ENCODE assay signal across 9 mouse cellular contexts in the genomic region with DNA sequence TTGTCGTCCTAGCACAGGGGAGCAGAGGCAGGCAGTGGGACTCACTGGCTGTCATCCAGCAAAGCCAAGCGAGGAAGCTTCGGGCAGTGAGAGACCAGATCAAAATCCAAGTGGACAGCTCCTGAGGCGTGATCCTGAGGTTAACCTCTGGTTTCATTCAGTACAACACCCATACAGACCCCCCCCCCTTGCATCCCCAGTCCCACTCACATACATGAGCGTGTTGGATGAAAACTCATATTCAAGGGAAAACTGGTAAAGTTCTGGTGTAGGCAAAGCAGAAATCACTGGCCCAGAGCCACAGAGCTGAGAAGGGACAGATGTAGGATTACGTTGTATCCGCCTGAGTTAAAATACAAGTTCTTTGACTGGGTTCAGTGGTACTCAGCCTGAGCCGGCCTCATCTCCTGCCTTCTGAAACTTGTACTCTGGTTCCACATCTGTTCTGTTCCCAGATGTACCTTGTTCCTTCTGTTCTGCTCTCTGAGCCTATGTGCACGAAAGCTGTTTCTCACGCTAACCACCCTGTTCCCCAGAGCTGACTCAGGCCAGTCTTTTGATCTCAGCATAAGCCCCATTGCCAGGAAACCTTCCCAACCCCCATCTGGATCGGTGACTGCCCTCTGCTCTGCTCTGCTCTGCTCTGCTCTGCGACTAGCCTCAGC.
DNase-seq lines count a peak whose midpoint lies in the region; ATAC-seq and TF ChIP-seq lines count a peak whose summit lies in the region.
"Had no signal": no experiment of that assay in that cellular context is flagged by ENCODE, and none has a peak within 500 bp of the region (broad histone marks: within the 10 kb centered on the region; RNA-seq: fewer than 3 reads in every experiment).

No protein-coding gene starts in this region.

- H3K9me3 ChIP-seq in heart, embryonic 10.5 days, result no peaks in the 10 kb centered on the region
- H3K9me3 ChIP-seq in heart, embryonic 11.5 days (replicated peaks; ENCODE audit: control insufficient read depth, low read length), result no peaks in the 10 kb centered on the region
- H3K9me3 ChIP-seq: limb, embryonic 12.5 days had no signal

- H3K36me3 ChIP-seq in heart, embryonic 10.5 days, result no peaks in the 10 kb centered on the region
- H3K36me3 ChIP-seq in heart, embryonic 11.5 days (ENCODE audit: control insufficient read depth, insufficient read depth, low read length), result 0 out of 2 replicates have a peak, but pooled peaks cover 2% of the 10 kb centered on the region
- H3K36me3 ChIP-seq in thymus, adult 2 months (ENCODE audit: control insufficient read depth, insufficient read depth, low read length), result no peaks in the 10 kb centered on the region
- H3K36me3 ChIP-seq: limb, embryonic 12.5 days had no signal

- no peak overlapping the region for H3K4me3 ChIP-seq in heart, embryonic 10.5 days
- H3K4me3 ChIP-seq in heart, embryonic 11.5 days (ENCODE audit: low read depth, low read length), result no peak overlapping the region
- H3K4me3 ChIP-seq in thymus, adult 2 months (ENCODE audit: control insufficient read depth, insufficient read depth, low read length), result no peak overlapping the region
- H3K4me3 ChIP-seq: limb, embryonic 12.5 days had no signal

- 36% methylated on average over 12 of the region's 12 CpGs for WGBS in heart, embryonic 10.5 days
- 32% methylated on average over 12 of the region's 12 CpGs for WGBS in heart, embryonic 11.5 days (ENCODE audit: insufficient replicate concordance)
- 76% methylated on average over 12 of the region's 12 CpGs for WGBS in thymus, adult 2 months

- peak; percentile 58 for DNase-seq in heart, embryonic 10.5 days (ENCODE audit: low spot score)
- peak; percentile 12 for DNase-seq in R1 (ENCODE audit: low read depth, low spot score)
- DNase-seq in forelimb bud, embryonic 11.5 days (ENCODE audit: low read depth, low spot score), result peak; percentile 21
- DNase-seq in layer of hippocampus, postnatal 36 days, result peak; percentile 29 to 32
- DNase-seq in thymus, adult 2 months, result no peak
- no peak for DNase-seq in ovary, postnatal 36 days (ENCODE audit: low spot score)
- no peak for DNase-seq in thymus, postnatal 4 days

- peaks cover 12% of the 10 kb centered on the region; the same call in 1 of the 2 replicates for H3K4me1 ChIP-seq in heart, embryonic 10.5 days
- H3K4me1 ChIP-seq in heart, embryonic 11.5 days (ENCODE audit: control insufficient read depth, insufficient read depth, low read length), result peaks cover 3% of the 10 kb centered on the region; the same call in 1 of the 2 replicates
- H3K4me1 ChIP-seq in thymus, adult 2 months (replicated peaks; ENCODE audit: control insufficient read depth, insufficient read depth, low read length), result no peaks in the 10 kb centered on the region

- ATAC-seq in heart, embryonic 11.5 days (replicated peaks; ENCODE audit: insufficient number of reproducible peaks, low FRiP score, low TSS enrichment), result no peak

- H3K27ac ChIP-seq in heart, embryonic 10.5 days, result no peak overlapping the region
- no peak overlapping the region for H3K27ac ChIP-seq in heart, embryonic 11.5 days (ENCODE audit: low read depth, low read length)
- no peak overlapping the region for H3K27ac ChIP-seq in thymus, adult 2 months (ENCODE audit: control insufficient read depth, insufficient read depth, low read length)
- H3K27ac ChIP-seq: limb, embryonic 12.5 days had no signal

- no peak for TF ChIP-seq CTCF in thymus, adult 2 months (IDR thresholded peaks at IDR 0.05; ENCODE audit: borderline replicate concordance, control insufficient read depth, extremely low read depth, insufficient read depth, low read length, poor library complexity)

- TF ChIP-seq POLR2A in thymus, adult 2 months (IDR thresholded peaks at IDR 0.05; ENCODE audit: control insufficient read depth, extremely low read depth, insufficient read depth, low read length, poor library complexity), result no peak

- no peaks in the 10 kb centered on the region for H3K27me3 ChIP-seq in heart, embryonic 10.5 days (ENCODE audit: insufficient read depth, poor library complexity, severe bottlenecking)
- no peaks in the 10 kb centered on the region for H3K27me3 ChIP-seq in heart, embryonic 11.5 days (ENCODE audit: control insufficient read depth, insufficient read depth, low read length)
- no peaks in the 10 kb centered on the region for H3K27me3 ChIP-seq in thymus, adult 2 months (ENCODE audit: control insufficient read depth, insufficient read depth, low read length)
- H3K27me3 ChIP-seq: limb, embryonic 12.5 days had no signal

- no peak overlapping the region for H3K4me2 ChIP-seq in heart, embryonic 11.5 days
- H3K4me2 ChIP-seq: limb, embryonic 12.5 days had no signal

- no peak overlapping the region for H3K9ac ChIP-seq in heart, embryonic 11.5 days (ENCODE audit: low read depth, low read length)
- H3K9ac ChIP-seq: limb, embryonic 12.5 days had no signal

Comparison
In these comparisons a context has a peak if more than half of its experiments do, and no peak if none do; other contexts are left out.
1. DNase-seq: peak in heart, embryonic 10.5 days (single experiment), R1 (single experiment), forelimb bud, embryonic 11.5 days (single experiment) and layer of hippocampus, postnatal 36 days (2 of 2); none in thymus, adult 2 months (single experiment), ovary, postnatal 36 days (single experiment) and thymus, postnatal 4 days (single experiment).